Mouse (Mus musculus) embryonic fibroblast, embryonic 13.5 days (primary cell): Measurements from ENCODE around the gene Frmd4a. TPM values are rescaled to one million over a fixed set of nuclear protein-coding genes. Genes with fewer than 3 reads are reported as not detected.

Experiments used
- H3K27ac ChIP-seq: 2 replicates; pipeline ENCODE4 v1.5.1; 2012; ENCODE audit warnings: low read length, control low read depth, inconsistent platforms; ENCODE audit not compliant: insufficient read depth
- H3K4me1 ChIP-seq: 2 replicates; pipeline ENCODE4 v1.6.1; 2011; ENCODE audit warnings: low read length; ENCODE audit not compliant: control insufficient read depth, insufficient read depth
- H3K4me3 ChIP-seq: 2 replicates; pipeline ENCODE4 v1.5.1; 2011; ENCODE audit warnings: mild to moderate bottlenecking, control low read depth, low read length; ENCODE audit not compliant: insufficient read depth
- CTCF ChIP-seq: IDR thresholded peaks from 2 replicates; pipeline ENCODE4 v1.5.1; 2011; ENCODE audit warnings: mild to moderate bottlenecking, control low read depth, low read length, moderate library complexity, borderline replicate concordance; ENCODE audit not compliant: insufficient read depth
- POLR2A ChIP-seq: IDR thresholded peaks from 2 replicates; pipeline ENCODE4 v1.6.1; 2011; ENCODE audit warnings: low read depth, mild to moderate bottlenecking, control low read depth, low read length, moderate library complexity
- polyA plus RNA-seq: library from polyadenylated mRNA; stranded (reverse); fragments of >200 nt; gene quantifications from 2 replicates; pipeline ENCODE4 v1.2.4, GENCODE M21; 2011; ENCODE audit warnings: low read depth; ENCODE audit not compliant: missing spikeins, insufficient read length

The Frmd4a gene
- polyA plus RNA-seq, 1 experiment, result 66.9 TPM

GRCm38 (mm10) chr2:4516819-4517552 is 499.5 kb downstream of the Frmd4a start:
- TF ChIP-seq POLR2A, result no peak
- TF ChIP-seq CTCF, result no peak
- no peak overlapping the region for H3K4me3 ChIP-seq
- peak overlapping the region; percentile 30; the same call in 1 of the 2 replicates for H3K27ac ChIP-seq
- no peaks in the 10 kb centered on the region for H3K4me1 ChIP-seq

- TF ChIP-seq CTCF, result no peak
- no peak for TF ChIP-seq POLR2A
- peak overlapping the region; percentile 30; the same call in 1 of the 2 replicates for H3K27ac ChIP-seq
- no peaks in the 10 kb centered on the region for H3K4me1 ChIP-seq
- no peak overlapping the region for H3K4me3 ChIP-seq
These were observed 500.1 kb downstream of the Frmd4a start for GRCm38 (mm10) chr2:4517553-4518125.

- Histone ChIP-seq H3K4me3 (no peak overlapping the region), H3K4me1 (no peaks in the 10 kb centered on the region), H3K27ac (no peak overlapping the region)
- TF ChIP-seq CTCF (no peak), POLR2A (no peak)
These were observed 501.0 kb downstream of the Frmd4a start for GRCm38 (mm10) chr2:4518549-4518948.

- Histone ChIP-seq H3K4me3 (no peak overlapping the region), H3K27ac (no peak overlapping the region), H3K4me1 (no peaks in the 10 kb centered on the region)
- TF ChIP-seq CTCF, result no peak
- no peak for TF ChIP-seq POLR2A
These were observed 505.4 kb downstream of the Frmd4a start for GRCm38 (mm10) chr2:4522769-4523487.

- TF ChIP-seq POLR2A (no peak), CTCF (no peak)
- Histone ChIP-seq H3K27ac (no peak overlapping the region), H3K4me1 (no peaks in the 10 kb centered on the region), H3K4me3 (no peak overlapping the region)
These were observed 509.6 kb downstream of the Frmd4a start for GRCm38 (mm10) chr2:4527094-4527493.

GRCm38 (mm10) chr2:4529254-4529729 is 511.8 kb downstream of the Frmd4a start:
- Histone ChIP-seq H3K27ac (no peak overlapping the region), H3K4me3 (no peak overlapping the region), H3K4me1 (no peaks in the 10 kb centered on the region)
- TF ChIP-seq CTCF, result no peak
- TF ChIP-seq POLR2A, result no peak

GRCm38 (mm10) chr2:4531533-4532197 is 514.1 kb downstream of the Frmd4a start:
- TF ChIP-seq POLR2A (no peak), CTCF (no peak)
- Histone ChIP-seq H3K4me3 (no peak overlapping the region), H3K4me1 (no peaks in the 10 kb centered on the region), H3K27ac (no peak overlapping the region)

GRCm38 (mm10) chr2:4532198-4532568 is 514.7 kb downstream of the Frmd4a start:
- no peaks in the 10 kb centered on the region for H3K4me1 ChIP-seq
- H3K4me3 ChIP-seq, result no peak overlapping the region
- no peak for TF ChIP-seq POLR2A
- TF ChIP-seq CTCF, result no peak
- H3K27ac ChIP-seq, result no peak overlapping the region

- no peak overlapping the region for H3K4me3 ChIP-seq
- no peak overlapping the region for H3K27ac ChIP-seq
- no peak for TF ChIP-seq CTCF
- no peak for TF ChIP-seq POLR2A
- no peaks in the 10 kb centered on the region for H3K4me1 ChIP-seq
These were observed 515.4 kb downstream of the Frmd4a start for GRCm38 (mm10) chr2:4532945-4533344.
